Mouse (Mus musculus): Measurements from ENCODE around the gene Dock9. TPM values are rescaled to one million over a fixed set of nuclear protein-coding genes. Genes with fewer than 3 reads are reported as not detected.

Dock9 gene
- polyA plus RNA-seq, 1 experiment, result 5.2 TPM

GRCm38 (mm10) chr14:121825521-121826445, 28.1 kb upstream of the Dock9 start:
- H3K27ac ChIP-seq (ENCODE audit: control insufficient read depth, insufficient read depth, low read depth, low read length, poor library complexity), result no peak overlapping the region
- WGBS, result 39% methylated on average over 10 of the region's 10 CpGs
- H3K4me1 ChIP-seq (ENCODE audit: control insufficient read depth, insufficient read depth, low read length), result no peaks in the 10 kb centered on the region
- TF ChIP-seq POLR2A (IDR thresholded peaks at IDR 0.05; ENCODE audit: borderline replicate concordance, control insufficient read depth, low read depth, low read length) (no peak), CTCF (IDR thresholded peaks at IDR 0.05; ENCODE audit: control insufficient read depth, insufficient read depth, low read length) (no peak)
- no peak overlapping the region for H3K4me3 ChIP-seq (replicated peaks; ENCODE audit: control insufficient read depth, low read depth, low read length)

- WGBS, result 51% methylated on average over 11 of the region's 11 CpGs
- H3K4me3 ChIP-seq (replicated peaks; ENCODE audit: control insufficient read depth, low read depth, low read length), result no peak overlapping the region
- no peak overlapping the region for H3K27ac ChIP-seq (ENCODE audit: control insufficient read depth, insufficient read depth, low read depth, low read length, poor library complexity)
- no peaks in the 10 kb centered on the region for H3K4me1 ChIP-seq (ENCODE audit: control insufficient read depth, insufficient read depth, low read length)
- TF ChIP-seq POLR2A (IDR thresholded peaks at IDR 0.05; ENCODE audit: borderline replicate concordance, control insufficient read depth, low read depth, low read length), result no peak
Measured at GRCm38 (mm10) chr14:121824322-121825103, 26.9 kb upstream of the Dock9 start.

GRCm38 (mm10) chr14:121822997-121823396, 25.4 kb upstream of the Dock9 start:
- WGBS, result 61% methylated on average over 3 of the region's 3 CpGs
- TF ChIP-seq CTCF (IDR thresholded peaks at IDR 0.05; ENCODE audit: control insufficient read depth, insufficient read depth, low read length) (no peak), POLR2A (IDR thresholded peaks at IDR 0.05; ENCODE audit: borderline replicate concordance, control insufficient read depth, low read depth, low read length) (no peak)
- Histone ChIP-seq H3K27ac (ENCODE audit: control insufficient read depth, insufficient read depth, low read depth, low read length, poor library complexity) (no peak overlapping the region), H3K4me3 (replicated peaks; ENCODE audit: control insufficient read depth, low read depth, low read length) (no peak overlapping the region), H3K4me1 (ENCODE audit: control insufficient read depth, insufficient read depth, low read length) (no peaks in the 10 kb centered on the region)

- Histone ChIP-seq H3K4me3 (replicated peaks; ENCODE audit: control insufficient read depth, low read depth, low read length) (no peak overlapping the region), H3K4me1 (ENCODE audit: control insufficient read depth, insufficient read depth, low read length) (no peaks in the 10 kb centered on the region), H3K27ac (ENCODE audit: control insufficient read depth, insufficient read depth, low read depth, low read length, poor library complexity) (no peak overlapping the region)
- no peak for TF ChIP-seq POLR2A (IDR thresholded peaks at IDR 0.05; ENCODE audit: borderline replicate concordance, control insufficient read depth, low read depth, low read length)
- no peak for TF ChIP-seq CTCF (IDR thresholded peaks at IDR 0.05; ENCODE audit: control insufficient read depth, insufficient read depth, low read length)
- WGBS, result 60% methylated on average over 8 of the region's 8 CpGs
Measured at GRCm38 (mm10) chr14:121822506-121822905, 24.9 kb upstream of the Dock9 start.

- Histone ChIP-seq H3K4me1 (ENCODE audit: control insufficient read depth, insufficient read depth, low read length) (no peaks in the 10 kb centered on the region), H3K4me3 (replicated peaks; ENCODE audit: control insufficient read depth, low read depth, low read length) (no peak overlapping the region), H3K27ac (ENCODE audit: control insufficient read depth, insufficient read depth, low read depth, low read length, poor library complexity) (no peak overlapping the region)
- whole genome bisulfite sequencing, result 70% methylated on average over 4 of the region's 4 CpGs
- TF ChIP-seq POLR2A (IDR thresholded peaks at IDR 0.05; ENCODE audit: borderline replicate concordance, control insufficient read depth, low read depth, low read length) (no peak), CTCF (IDR thresholded peaks at IDR 0.05; ENCODE audit: control insufficient read depth, insufficient read depth, low read length) (no peak)
Measured at GRCm38 (mm10) chr14:121806791-121807190, 9.2 kb upstream of the Dock9 start.

- H3K27ac ChIP-seq (ENCODE audit: control insufficient read depth, insufficient read depth, low read depth, low read length, poor library complexity), result no peak overlapping the region
- no peak overlapping the region for H3K4me3 ChIP-seq (replicated peaks; ENCODE audit: control insufficient read depth, low read depth, low read length)
- WGBS, result 70% methylated on average over 3 of the region's 3 CpGs
- H3K4me1 ChIP-seq (ENCODE audit: control insufficient read depth, insufficient read depth, low read length), result no peaks in the 10 kb centered on the region
- TF ChIP-seq CTCF (IDR thresholded peaks at IDR 0.05; ENCODE audit: control insufficient read depth, insufficient read depth, low read length), result no peak
- TF ChIP-seq POLR2A (IDR thresholded peaks at IDR 0.05; ENCODE audit: borderline replicate concordance, control insufficient read depth, low read depth, low read length), result no peak
Measured at GRCm38 (mm10) chr14:121806316-121806715, 8.7 kb upstream of the Dock9 start.

- no peaks in the 10 kb centered on the region for H3K4me1 ChIP-seq (ENCODE audit: control insufficient read depth, insufficient read depth, low read length)
- H3K27ac ChIP-seq (ENCODE audit: control insufficient read depth, insufficient read depth, low read depth, low read length, poor library complexity), result no peak overlapping the region
- TF ChIP-seq CTCF (IDR thresholded peaks at IDR 0.05; ENCODE audit: control insufficient read depth, insufficient read depth, low read length), result peak; percentile 32; the same call in 1 of the 2 replicates
- no peak for TF ChIP-seq POLR2A (IDR thresholded peaks at IDR 0.05; ENCODE audit: borderline replicate concordance, control insufficient read depth, low read depth, low read length)
- 83% methylated on average over 4 of the region's 4 CpGs for WGBS
- no peak overlapping the region for H3K4me3 ChIP-seq (replicated peaks; ENCODE audit: control insufficient read depth, low read depth, low read length)
Measured at GRCm38 (mm10) chr14:121804461-121804860, 6.8 kb upstream of the Dock9 start.

GRCm38 (mm10) chr14:121800962-121801361, 3.3 kb upstream of the Dock9 start:
- H3K27ac ChIP-seq (ENCODE audit: control insufficient read depth, insufficient read depth, low read depth, low read length, poor library complexity), result no peak overlapping the region
- no peak overlapping the region for H3K4me3 ChIP-seq (replicated peaks; ENCODE audit: control insufficient read depth, low read depth, low read length)
- no peak for TF ChIP-seq CTCF (IDR thresholded peaks at IDR 0.05; ENCODE audit: control insufficient read depth, insufficient read depth, low read length)
- no peak for TF ChIP-seq POLR2A (IDR thresholded peaks at IDR 0.05; ENCODE audit: borderline replicate concordance, control insufficient read depth, low read depth, low read length)
- H3K4me1 ChIP-seq (ENCODE audit: control insufficient read depth, insufficient read depth, low read length), result no peaks in the 10 kb centered on the region; the same call in 1 of the 2 replicates
- WGBS, result 6% methylated on average over 2 of the region's 2 CpGs
